Mouse (Mus musculus): ENCODE measurements at regions not wholly inside any gene's neighbourhood (a gene's known extent, or its start where the extent isn't known, plus 50 kb on each side); places are given as distances from the start of the nearest gene placed in this dataset.

GRCm38 (mm10) chr3:144019293-144019692 lies 185.7 kb downstream of the Lmo4 start:
- TF ChIP-seq EP300 (IDR thresholded peaks at IDR 0.05; ENCODE audit: insufficient read depth, low read depth, low read length) (no peak), CTCF (IDR thresholded peaks at IDR 0.05; ENCODE audit: low read depth, low read length) (no peak), POLR2A (IDR thresholded peaks at IDR 0.05; ENCODE audit: insufficient read depth, low read length) (no peak)
